Mouse (Mus musculus) heart, embryonic 12.5 days (tissue): ENCODE data around the gene Enpp3. TPM values are rescaled to one million over a fixed set of nuclear protein-coding genes. Genes with fewer than 3 reads are reported as not detected.

Source experiments
- ATAC-seq: fragments of 200-750 bp; cut with Nextera tagmentation; 2 replicates; pipeline ENCODE4 v1.8.0; 2017; ENCODE audit warnings: moderate TSS enrichment, moderate library complexity; ENCODE audit not compliant: insufficient number of reproducible peaks, low FRiP score
- H3K27ac ChIP-seq: fragments of 300-500 bp; sonication (generic); 2 replicates; pipeline ENCODE4 v1.5.1; 2016; ENCODE audit warnings: mild to moderate bottlenecking, moderate library complexity; ENCODE audit not compliant: poor library complexity, severe bottlenecking
- H3K27me3 ChIP-seq: fragments of 300-500 bp; sonication (generic); replicated peaks from 2 replicates; pipeline ENCODE4 v1.6.1; 2016; ENCODE audit warnings: mild to moderate bottlenecking, moderate library complexity
- H3K36me3 ChIP-seq: fragments of 300-500 bp; sonication (generic); 2 replicates; pipeline ENCODE4 v1.6.1; 2016; ENCODE audit warnings: mild to moderate bottlenecking, moderate library complexity
- H3K4me1 ChIP-seq: fragments of 300-500 bp; sonication (generic); replicated peaks from 2 replicates; pipeline ENCODE4 v1.6.1; 2016; ENCODE audit warnings: mild to moderate bottlenecking
- H3K4me2 ChIP-seq: fragments of 300-500 bp; sonication (generic); 2 replicates; pipeline ENCODE4 v1.6.1; 2016; ENCODE audit warnings: mild to moderate bottlenecking, moderate library complexity
- H3K4me3 ChIP-seq: fragments of 300-500 bp; sonication (generic); 2 replicates; pipeline ENCODE4 v1.5.1; 2016; ENCODE audit warnings: mild to moderate bottlenecking
- H3K9ac ChIP-seq: fragments of 300-500 bp; sonication (generic); 2 replicates; pipeline ENCODE4 v1.6.1; 2016; ENCODE audit warnings: mild to moderate bottlenecking, moderate library complexity
- H3K9me3 ChIP-seq: fragments of 300-500 bp; sonication (generic); replicated peaks from 2 replicates; pipeline ENCODE4 v1.6.1; 2016; ENCODE audit warnings: mild to moderate bottlenecking, moderate library complexity
- WGBS: fragments of 180-500 bp; shearing (Covaris S2); methylation state at CpG from one replicate; pipeline ENCODE4 v1.1.7; 2016; 5-methylcytosine and 5-hydroxymethylcytosine counted together
- polyA plus RNA-seq: library from polyadenylated mRNA; unstranded; fragments of >200 nt; fragmentation: Nextera tagmentation; extraction: Ambion mirVana; gene quantifications from 2 replicates; pipeline ENCODE4 v1.2.1, GENCODE M21; 2016

The Enpp3 gene
- polyA plus RNA-seq, 1 experiment from 2014 or later, result 2.2 TPM

- 81% methylated on average over 3 of the region's 3 CpGs for WGBS
- H3K4me2 ChIP-seq, result no peak overlapping the region
- no peak overlapping the region for H3K27ac ChIP-seq
- H3K9me3 ChIP-seq, result no peaks in the 10 kb centered on the region
- H3K36me3 ChIP-seq, result no peaks in the 10 kb centered on the region
- peaks cover 6% of the 10 kb centered on the region for H3K4me1 ChIP-seq
- H3K9ac ChIP-seq, result no peak overlapping the region
- no peaks in the 10 kb centered on the region for H3K27me3 ChIP-seq
- no peak for ATAC-seq
- H3K4me3 ChIP-seq, result no peak overlapping the region
Observed at GRCm38 (mm10) chr10:24763257-24763656, 79.4 kb downstream of the Enpp3 start.

GRCm38 (mm10) chr10:24758326-24758915 is 84.2 kb downstream of the Enpp3 start:
- WGBS, result 28% methylated on average over 8 of the region's 8 CpGs
- no peak for ATAC-seq
- Histone ChIP-seq H3K4me1 (peaks cover 8% of the 10 kb centered on the region), H3K27ac (no peak overlapping the region), H3K27me3 (no peaks in the 10 kb centered on the region), H3K36me3 (no peaks in the 10 kb centered on the region), H3K4me2 (no peak overlapping the region), H3K9ac (no peak overlapping the region), H3K4me3 (no peak overlapping the region), H3K9me3 (no peaks in the 10 kb centered on the region)

GRCm38 (mm10) chr10:24754874-24755540 is 87.6 kb downstream of the Enpp3 start:
- Histone ChIP-seq H3K36me3 (no peaks in the 10 kb centered on the region), H3K4me3 (no peak overlapping the region), H3K27me3 (no peaks in the 10 kb centered on the region), H3K9me3 (no peaks in the 10 kb centered on the region), H3K9ac (no peak overlapping the region), H3K4me1 (peaks cover 8% of the 10 kb centered on the region), H3K4me2 (peak overlapping the region; percentile 60; the same call in 1 of the 2 replicates), H3K27ac (no peak overlapping the region)
- ATAC-seq, result no peak
- WGBS, result 77% methylated on average over 9 of the region's 9 CpGs

DNA sequence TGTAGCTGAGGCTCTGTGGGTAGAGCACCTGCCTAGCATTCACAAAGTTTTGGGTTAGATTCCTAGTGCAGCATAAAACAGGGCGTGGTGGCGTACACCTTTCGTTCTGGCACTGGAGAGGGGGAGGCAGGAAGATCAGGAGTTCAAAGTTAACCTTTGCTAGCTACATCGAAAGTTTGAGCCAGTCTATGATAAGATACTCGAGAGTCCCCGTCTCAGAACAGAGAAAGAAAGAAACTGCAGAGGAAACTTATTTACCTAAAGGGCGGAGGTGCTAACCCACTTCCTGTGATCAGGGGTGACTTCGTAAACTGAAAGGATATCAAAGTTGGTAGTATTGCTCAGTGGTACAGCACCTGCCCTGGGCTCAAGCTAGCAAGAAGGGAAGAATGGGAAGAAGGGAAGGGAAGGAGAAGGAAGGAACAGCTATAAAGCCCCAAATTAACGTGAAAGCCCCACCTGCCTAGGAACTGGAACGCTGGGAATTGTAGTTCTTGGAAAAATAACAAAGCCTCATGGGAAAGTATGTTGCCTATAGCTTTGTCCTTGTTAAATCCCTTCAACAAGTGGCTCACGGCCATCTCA is 88.3 kb downstream of the Enpp3 start:
- Histone ChIP-seq H3K4me1 (peaks cover 8% of the 10 kb centered on the region), H3K27ac (no peak overlapping the region), H3K36me3 (no peaks in the 10 kb centered on the region), H3K4me3 (peak overlapping the region; percentile 35), H3K4me2 (peak overlapping the region; percentile 60), H3K9ac (peak overlapping the region; percentile 53; the same call in 1 of the 2 replicates), H3K27me3 (no peaks in the 10 kb centered on the region), H3K9me3 (no peaks in the 10 kb centered on the region)
- ATAC-seq, result no peak
- WGBS, result 34% methylated on average over 11 of the region's 11 CpGs

- Histone ChIP-seq H3K36me3 (no peaks in the 10 kb centered on the region), H3K9ac (peak overlapping the region; percentile 53; the same call in 1 of the 2 replicates), H3K27ac (no peak overlapping the region), H3K9me3 (no peaks in the 10 kb centered on the region), H3K4me1 (peaks cover 7% of the 10 kb centered on the region), H3K27me3 (no peaks in the 10 kb centered on the region), H3K4me3 (peak overlapping the region; percentile 35), H3K4me2 (peak overlapping the region; percentile 60)
- 62% methylated on average over 16 of the region's 16 CpGs for WGBS
- no peak for ATAC-seq
Observed at GRCm38 (mm10) chr10:24753536-24754250, 88.9 kb downstream of the Enpp3 start.

DNA sequence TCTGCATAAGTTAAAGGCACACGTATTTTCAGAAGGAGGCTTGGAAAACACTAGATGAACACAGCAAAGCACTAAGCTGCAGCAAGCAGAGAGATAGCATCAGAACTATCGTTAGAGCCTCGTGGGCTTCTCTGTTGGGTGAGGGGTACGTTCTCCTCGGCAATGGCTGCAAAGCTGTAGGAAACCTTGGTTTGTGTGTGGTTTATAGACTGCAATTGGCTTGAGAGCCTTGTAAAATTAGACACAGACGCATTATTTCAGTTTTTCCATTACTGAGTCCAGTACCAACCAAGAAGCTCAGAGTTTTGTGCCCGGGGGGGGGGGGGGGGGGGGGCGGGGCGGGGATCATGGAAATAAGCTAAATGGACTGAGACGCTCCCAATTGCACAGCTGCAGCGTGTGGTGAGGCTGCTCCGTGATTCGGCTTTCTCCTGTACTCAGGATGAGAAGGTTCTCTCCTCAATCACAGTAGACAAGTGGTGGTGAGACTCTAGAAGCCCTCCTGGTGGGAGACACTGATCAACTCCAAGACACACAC is 99.6 kb downstream of the Enpp3 start:
- H3K4me3 ChIP-seq, result no peak overlapping the region
- no peaks in the 10 kb centered on the region for H3K27me3 ChIP-seq
- 0 out of 2 replicates have a peak, but pooled peaks cover 3% of the 10 kb centered on the region for H3K4me1 ChIP-seq
- H3K9ac ChIP-seq, result no peak overlapping the region
- no peaks in the 10 kb centered on the region for H3K36me3 ChIP-seq
- WGBS, result 73% methylated on average over 12 of the region's 13 CpGs
- ATAC-seq, result no peak
- no peak overlapping the region for H3K27ac ChIP-seq
- H3K4me2 ChIP-seq, result no peak overlapping the region
- no peaks in the 10 kb centered on the region for H3K9me3 ChIP-seq

GRCm38 (mm10) chr10:24741229-24742198 is 101.1 kb downstream of the Enpp3 start:
- Histone ChIP-seq H3K27me3 (no peaks in the 10 kb centered on the region), H3K9me3 (no peaks in the 10 kb centered on the region), H3K4me3 (no peak overlapping the region), H3K4me1 (0 out of 2 replicates have a peak, but pooled peaks cover 3% of the 10 kb centered on the region), H3K4me2 (no peak overlapping the region), H3K36me3 (no peaks in the 10 kb centered on the region), H3K27ac (no peak overlapping the region), H3K9ac (no peak overlapping the region)
- 39% methylated on average over 7 of the region's 7 CpGs for WGBS
- no peak for ATAC-seq

- no peak for ATAC-seq
- H3K27me3 ChIP-seq, result no peaks in the 10 kb centered on the region
- no peak overlapping the region for H3K9ac ChIP-seq
- H3K4me3 ChIP-seq, result no peak overlapping the region
- no peaks in the 10 kb centered on the region for H3K9me3 ChIP-seq
- H3K27ac ChIP-seq, result no peak overlapping the region
- H3K4me2 ChIP-seq, result no peak overlapping the region
- H3K4me1 ChIP-seq, result 0 out of 2 replicates have a peak, but pooled peaks cover 3% of the 10 kb centered on the region
- H3K36me3 ChIP-seq, result no peaks in the 10 kb centered on the region
- whole genome bisulfite sequencing, result 74% methylated on average over 2 of the region's 2 CpGs
Observed at GRCm38 (mm10) chr10:24739171-24739570, 103.5 kb downstream of the Enpp3 start.

DNA sequence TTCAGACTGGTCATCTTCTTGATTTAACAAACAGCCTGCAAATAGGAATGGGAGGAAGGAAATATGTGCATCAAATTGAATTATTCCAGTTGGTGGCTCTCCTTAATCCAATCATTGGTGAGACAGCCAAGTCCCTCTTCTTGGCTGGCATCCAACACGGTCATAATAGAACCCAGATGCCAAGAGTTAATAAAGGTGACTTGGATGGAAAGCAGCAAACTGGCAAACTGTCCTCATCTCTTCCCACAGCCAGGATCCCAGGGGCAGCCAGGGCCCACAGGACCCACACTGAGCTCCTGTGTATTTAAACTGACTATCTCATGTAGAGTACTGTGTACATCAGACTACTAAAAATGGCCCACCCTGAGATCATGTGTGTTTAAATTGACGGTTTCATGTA is 104.2 kb downstream of the Enpp3 start:
- WGBS, result 71% methylated on average over 2 of the region's 2 CpGs
- H3K27me3 ChIP-seq, result no peaks in the 10 kb centered on the region
- 0 out of 2 replicates have a peak, but pooled peaks cover 3% of the 10 kb centered on the region for H3K4me1 ChIP-seq
- no peak overlapping the region for H3K4me2 ChIP-seq
- ATAC-seq, result no peak
- H3K36me3 ChIP-seq, result no peaks in the 10 kb centered on the region
- H3K9ac ChIP-seq, result no peak overlapping the region
- no peak overlapping the region for H3K4me3 ChIP-seq
- H3K27ac ChIP-seq, result no peak overlapping the region
- no peaks in the 10 kb centered on the region for H3K9me3 ChIP-seq

- H3K27ac ChIP-seq, result no peak overlapping the region
- no peak for ATAC-seq
- no peaks in the 10 kb centered on the region for H3K36me3 ChIP-seq
- no peak overlapping the region for H3K4me2 ChIP-seq
- H3K27me3 ChIP-seq, result no peaks in the 10 kb centered on the region
- peaks cover 11% of the 10 kb centered on the region for H3K4me1 ChIP-seq
- 78% methylated on average over 5 of the region's 5 CpGs for WGBS
- no peaks in the 10 kb centered on the region for H3K9me3 ChIP-seq
- no peak overlapping the region for H3K9ac ChIP-seq
- no peak overlapping the region for H3K4me3 ChIP-seq
Observed at GRCm38 (mm10) chr10:24735027-24735777, 107.4 kb downstream of the Enpp3 start.
